Mouse (Mus musculus) gastrocnemius, postnatal 36 days (tissue): ENCODE measurements around the gene Cops3. TPM values are rescaled to one million over a fixed set of nuclear protein-coding genes. Genes with fewer than 3 reads are reported as not detected.

ENCODE experiments used
- DNase-seq, 2 experiments: peaks; one replicate each; pipeline ENCODE4 v3.0.0; 2022
- intact Hi-C: fragments of 180-260 bp; cut with DNase I; formaldehyde crosslinking; loops from one replicate; pipeline ENCODE4 v1.15.1; 2025
- total RNA-seq, 2 experiments: library from RNA; stranded (reverse); gene quantifications; 2 replicates each; pipeline ENCODE4 v1.2.3; 2021

Cops3 gene
- total RNA-seq, 2 experiments from 2014 or later: 67.6 to 78.1 TPM

DNA sequence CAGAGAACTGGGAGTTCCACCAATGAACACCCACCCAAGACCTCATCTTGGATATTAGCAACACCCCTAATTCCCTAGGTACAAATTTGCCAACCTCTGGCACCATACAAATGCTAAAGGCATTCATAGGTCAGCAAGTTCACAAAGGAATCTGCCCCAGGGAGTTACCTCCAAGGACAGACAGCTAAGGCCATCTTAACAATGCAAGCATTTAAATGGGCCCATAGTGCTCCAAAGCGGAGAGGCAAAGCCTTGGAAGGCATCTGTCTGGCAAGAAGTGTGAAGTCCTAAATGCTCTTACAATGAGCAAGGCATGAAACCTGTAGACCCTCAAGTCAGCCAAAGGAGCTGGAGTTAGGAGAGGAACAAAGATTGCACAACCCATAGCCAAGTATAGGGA is 25.3 kb downstream of the Cops3 start:
- intact Hi-C loops: no loop called here
- no peak for DNase-seq

- DNase-seq: no peak
- intact Hi-C loops: no loop called here
Measured at GRCm38 (mm10) chr11:59813276-59813675, 26.4 kb downstream of the Cops3 start.

DNA sequence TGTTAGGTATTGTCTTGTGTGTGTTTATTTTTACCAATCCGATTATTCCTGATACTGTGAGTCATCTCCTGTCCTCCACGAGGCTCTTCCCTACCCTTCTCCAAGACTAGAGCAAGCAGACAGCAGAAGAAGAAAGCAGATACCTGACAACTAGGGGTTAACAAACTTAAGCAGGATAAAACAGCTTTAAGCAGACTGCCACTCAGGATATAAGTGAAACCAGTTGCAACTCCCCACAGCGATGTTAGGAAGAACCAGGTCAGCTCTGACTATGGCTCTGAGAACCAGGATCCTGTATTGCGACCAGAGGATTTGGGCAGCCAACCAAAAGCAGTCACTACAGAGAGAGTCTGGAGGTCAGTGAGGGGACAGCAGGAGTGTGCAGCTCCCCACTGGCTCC is 28.4 kb downstream of the Cops3 start:
- no peak for DNase-seq
- intact Hi-C loops: no loop called here

DNA sequence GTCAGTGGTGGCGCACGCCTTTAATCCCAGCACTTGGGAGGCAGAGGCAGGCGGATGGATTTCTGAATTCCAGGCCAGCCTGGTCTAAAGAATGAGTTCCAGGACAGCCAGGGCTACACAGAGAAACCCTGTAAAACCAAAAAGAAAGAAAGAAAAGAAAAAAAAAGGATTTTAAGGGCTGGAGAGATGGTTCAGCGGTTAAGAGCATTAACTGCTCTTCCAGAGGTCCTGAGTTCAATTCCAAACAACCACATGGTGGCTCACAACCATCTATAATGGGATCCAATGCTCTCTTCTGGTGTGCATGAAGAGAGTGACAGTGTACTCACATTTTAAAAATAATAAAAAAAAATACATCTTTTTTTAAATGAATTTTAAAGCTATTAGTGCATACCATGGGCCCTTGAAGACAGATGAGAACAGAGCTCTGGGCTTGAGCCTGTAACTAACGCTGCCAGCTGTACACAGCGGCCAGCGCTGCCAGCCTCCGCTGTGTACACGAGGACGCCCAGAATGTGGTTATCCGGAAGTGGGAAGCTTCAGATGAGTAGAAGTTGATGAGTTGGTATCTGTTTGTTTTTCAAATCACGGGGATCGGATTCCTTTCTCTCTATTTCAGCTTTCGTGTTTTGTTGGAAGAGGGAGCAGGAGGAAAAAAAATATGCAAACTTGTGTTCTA is 29.0 kb downstream of the Cops3 start:
- DNase-seq: no peak
- intact Hi-C loops: no loop called here

DNA sequence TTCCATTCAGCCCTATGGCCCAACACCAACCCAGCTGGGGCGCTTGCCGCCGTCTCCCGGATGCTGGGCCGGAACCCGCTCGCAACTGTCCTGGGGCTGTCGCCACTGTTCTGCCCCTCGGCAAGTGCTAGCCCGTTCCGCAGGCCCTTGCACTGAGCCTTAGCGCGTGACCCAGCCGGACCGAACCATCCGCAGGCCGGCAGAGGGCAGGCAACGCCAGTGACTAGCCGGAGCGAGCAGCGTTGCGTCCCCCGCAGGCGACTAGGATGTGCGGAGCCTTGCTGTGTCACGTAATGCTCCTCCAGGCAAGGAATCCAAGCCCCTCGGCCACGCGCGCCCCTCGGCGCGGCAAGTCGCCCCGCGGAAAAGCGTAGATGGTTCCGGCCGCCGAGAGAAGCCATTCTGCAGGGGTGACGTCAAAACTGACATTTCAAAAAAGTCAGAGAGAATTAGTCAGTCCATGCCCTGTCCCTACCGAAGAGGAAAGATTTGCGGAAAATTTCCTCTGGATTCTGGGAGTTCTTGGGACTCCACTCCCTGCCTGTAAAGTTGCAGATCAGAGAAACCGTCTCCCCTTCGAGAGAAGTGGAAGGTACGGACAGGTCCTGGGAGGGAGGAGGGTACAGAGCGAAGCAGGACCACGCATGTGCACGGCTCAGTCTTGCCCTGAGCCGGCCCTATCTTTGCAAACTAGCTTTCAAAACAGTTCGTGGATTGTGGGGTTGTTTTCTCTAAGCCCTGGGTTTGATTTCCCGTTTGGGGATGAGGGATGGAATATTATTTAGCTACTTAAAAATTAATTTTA is 29.8 kb downstream of the Cops3 start, which contains the start of gene Flcn:
Gene Flcn, minus strand, starts transcription at position 347 of the 805 bp plus-strand sequence.
- intact Hi-C loops: no loop called here
- DNase-seq: peak; percentile 81 to 87

DNA sequence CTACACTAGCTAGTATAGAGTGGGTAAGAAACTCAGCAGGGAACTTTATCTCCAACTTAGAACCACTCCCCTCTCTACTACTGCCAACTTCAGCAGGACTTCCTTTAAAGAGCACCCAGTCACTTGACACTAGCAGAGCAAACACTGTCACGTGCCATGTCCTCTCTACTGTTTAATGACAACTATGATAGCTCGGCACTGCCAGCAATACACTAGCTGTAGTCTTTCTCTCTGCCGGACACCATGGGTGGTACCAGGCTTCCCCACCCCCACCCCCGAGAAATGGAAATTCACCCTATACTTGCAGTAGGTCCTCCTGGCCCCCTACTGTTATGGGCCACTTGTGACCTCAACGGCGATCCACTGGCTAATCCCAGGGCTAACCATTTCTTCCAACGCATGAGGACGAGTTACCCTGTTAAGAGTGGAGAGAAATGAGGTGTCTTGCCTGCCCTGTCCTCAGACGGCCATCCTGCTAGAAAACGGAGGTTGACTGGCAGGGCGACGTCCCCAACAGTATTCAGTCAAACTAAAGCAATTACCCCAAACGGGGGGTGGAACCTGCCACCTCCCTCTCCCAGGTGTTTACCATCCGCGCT is 30.5 kb downstream of the Cops3 start:
- intact Hi-C loops: no loop called here
- no peak for DNase-seq

GRCm38 (mm10) chr11:59808170-59808960 is 31.3 kb downstream of the Cops3 start:
- intact Hi-C loops: no loop called here
- DNase-seq: no peak

DNA sequence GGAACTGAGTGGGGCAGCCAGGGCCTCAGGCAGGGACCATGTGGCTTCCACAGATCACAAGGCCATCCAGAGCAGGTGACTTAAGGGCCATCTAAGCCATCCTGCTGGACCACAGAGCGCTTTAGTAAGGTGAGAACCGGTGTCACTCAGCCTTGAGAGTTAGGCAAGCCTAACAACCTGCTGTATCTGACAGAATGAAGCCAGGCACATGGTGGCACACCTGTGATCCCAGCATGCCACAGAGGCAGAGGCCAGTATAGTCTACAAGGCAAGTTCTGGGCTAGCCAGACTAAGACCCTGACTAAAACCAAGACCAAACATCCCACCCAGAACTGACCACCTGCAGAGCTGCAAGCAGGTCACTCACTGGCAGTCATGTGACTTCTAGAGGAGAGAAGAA is 34.0 kb downstream of the Cops3 start:
- intact Hi-C loops: no loop called here

DNA sequence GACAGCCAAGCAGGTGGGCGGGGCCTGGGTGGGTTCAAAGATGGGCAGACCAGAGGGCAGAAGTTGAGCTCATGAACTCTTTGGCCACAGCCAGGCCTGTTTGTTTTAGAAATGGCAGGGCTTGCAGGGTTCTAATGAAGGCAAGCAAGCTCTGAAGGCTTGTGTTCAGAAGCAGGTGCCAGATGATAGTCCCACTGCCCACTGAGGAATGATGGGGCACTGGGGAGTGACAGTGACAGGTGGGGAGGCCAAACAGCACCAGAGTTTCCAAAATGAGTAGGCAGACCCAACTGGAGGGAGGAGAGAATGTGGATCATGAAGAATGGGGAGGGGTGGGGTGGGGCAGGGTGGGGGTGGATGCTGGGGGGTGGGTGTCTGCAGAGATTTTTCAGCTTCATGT is 34.4 kb downstream of the Cops3 start:
- no peak for DNase-seq
- intact Hi-C loops: no loop called here

More for the DNA sequence above, 34.0 kb downstream of the Cops3 start:
- DNase-seq: no peak

DNA sequence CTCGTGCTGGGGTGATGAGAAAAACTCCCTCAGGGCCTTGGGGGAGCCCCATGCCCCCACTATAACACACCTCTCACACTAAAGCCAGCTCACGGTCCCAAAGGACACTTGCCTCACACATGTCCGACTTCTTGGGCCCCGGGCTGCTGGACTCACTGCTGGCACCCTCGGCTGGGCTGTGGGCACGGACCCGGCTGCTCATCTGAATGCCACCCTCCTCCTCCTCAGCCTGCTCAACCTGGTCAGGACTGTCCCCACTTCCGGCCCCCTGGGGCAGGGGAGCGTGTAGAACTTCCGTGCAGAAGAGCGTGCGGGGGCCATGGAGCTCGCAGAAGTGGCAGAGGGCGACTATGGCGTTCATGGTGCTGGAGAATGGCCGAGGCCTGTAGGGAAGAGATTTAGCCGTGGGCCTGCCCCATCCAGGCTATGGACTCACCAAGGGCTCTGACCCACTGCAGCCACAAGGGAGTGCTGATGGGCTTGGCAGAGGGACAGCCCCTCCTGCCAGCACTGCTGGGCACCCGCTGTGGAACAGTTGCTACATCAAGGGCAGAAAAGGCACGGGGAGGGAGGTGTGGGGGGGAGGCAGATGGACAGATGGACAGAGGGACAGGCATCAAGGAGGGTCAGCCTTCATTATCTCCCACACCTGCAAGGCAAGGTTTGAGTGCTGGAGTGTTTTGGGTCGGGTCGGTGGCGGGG is 35.1 kb downstream of the Cops3 start:
- intact Hi-C loops: no loop called here
- peak in 1 of 2 experiments; percentile 57 for DNase-seq

- intact Hi-C loops: no loop called here
- DNase-seq: no peak
Measured at GRCm38 (mm10) chr11:59803516-59803915, 36.1 kb downstream of the Cops3 start.

GRCm38 (mm10) chr11:59801881-59802280 is 37.8 kb downstream of the Cops3 start:
- intact Hi-C loops: no loop called here
- DNase-seq: no peak

DNA sequence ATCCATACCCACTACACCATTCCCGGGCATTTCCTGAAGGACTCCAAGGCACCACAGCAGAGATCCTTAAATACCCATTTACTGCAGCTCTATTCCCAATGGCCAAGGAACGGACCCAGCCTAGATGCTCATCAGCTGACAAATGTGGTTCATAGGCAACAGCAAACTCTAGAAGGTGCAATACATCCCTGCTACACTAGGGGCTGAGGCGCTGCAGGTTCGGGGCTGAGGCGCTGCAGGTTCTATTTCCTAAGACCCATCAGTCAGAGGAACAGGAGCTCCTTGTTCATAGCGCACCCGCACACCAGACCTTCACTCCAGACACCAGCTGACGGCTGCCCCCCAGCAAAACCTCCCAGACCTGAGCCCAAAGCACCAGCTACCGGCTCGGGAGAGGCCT is 39.2 kb downstream of the Cops3 start:
- intact Hi-C loops: no loop called here
- no peak for DNase-seq

DNA sequence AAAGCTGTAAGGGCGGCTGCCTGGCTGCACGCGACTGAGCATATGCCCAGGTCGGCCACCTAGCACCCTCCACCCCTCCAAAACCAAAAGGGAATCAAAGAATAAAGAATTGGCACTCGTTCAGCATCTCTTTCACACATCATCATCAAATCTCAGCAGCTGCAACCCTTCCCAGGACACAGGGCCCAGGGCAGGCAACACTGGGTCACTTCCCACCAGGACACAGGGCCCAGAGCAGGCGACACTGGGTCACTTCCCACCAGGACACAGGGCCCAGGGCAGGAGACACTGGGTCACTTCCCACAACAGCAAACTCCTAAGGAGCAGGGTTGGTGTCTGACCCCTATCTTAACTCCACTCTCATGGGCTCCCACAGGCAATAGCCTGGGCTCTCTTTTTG is 46.2 kb downstream of the Cops3 start:
- intact Hi-C loops: no loop called here
- no peak for DNase-seq

GRCm38 (mm10) chr11:59789311-59789710 is 50.3 kb downstream of the Cops3 start:
- intact Hi-C loops: no loop called here
- DNase-seq: no peak

DNA sequence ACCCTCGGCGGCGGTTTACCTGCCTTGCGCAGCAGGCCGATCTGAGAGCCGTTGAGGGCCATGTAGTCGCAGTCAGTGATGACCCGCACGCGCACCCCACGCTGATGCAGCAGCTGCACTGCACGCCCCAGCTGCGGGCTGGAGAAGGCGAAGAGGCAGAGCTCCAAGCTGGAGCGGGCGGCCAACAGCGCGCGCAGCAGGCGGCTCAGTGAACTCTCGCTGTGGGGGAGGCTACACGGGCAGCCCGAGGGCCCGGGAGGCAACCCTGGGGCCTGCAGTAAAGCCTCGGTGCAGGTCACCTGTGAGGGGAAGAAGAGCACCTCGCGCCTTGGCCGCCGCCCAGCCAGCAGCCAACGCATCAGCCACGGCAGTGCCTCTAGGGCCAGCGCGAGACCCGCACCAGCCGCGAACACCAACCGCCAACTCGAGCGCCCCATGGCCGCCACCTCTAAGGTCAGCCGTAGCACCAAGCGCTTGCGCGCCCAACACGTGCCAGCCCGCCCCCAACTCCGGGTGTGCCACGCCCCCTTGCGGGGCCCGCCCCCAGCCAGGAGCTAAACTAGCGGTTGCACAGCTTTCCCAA is 52.3 kb downstream of the Cops3 start, which contains the start of gene Pld6:
Gene Pld6, minus strand, starts transcription at position 447 of the 583 bp plus-strand sequence.
- intact Hi-C loops: no loop called here
- no peak for DNase-seq

DNA sequence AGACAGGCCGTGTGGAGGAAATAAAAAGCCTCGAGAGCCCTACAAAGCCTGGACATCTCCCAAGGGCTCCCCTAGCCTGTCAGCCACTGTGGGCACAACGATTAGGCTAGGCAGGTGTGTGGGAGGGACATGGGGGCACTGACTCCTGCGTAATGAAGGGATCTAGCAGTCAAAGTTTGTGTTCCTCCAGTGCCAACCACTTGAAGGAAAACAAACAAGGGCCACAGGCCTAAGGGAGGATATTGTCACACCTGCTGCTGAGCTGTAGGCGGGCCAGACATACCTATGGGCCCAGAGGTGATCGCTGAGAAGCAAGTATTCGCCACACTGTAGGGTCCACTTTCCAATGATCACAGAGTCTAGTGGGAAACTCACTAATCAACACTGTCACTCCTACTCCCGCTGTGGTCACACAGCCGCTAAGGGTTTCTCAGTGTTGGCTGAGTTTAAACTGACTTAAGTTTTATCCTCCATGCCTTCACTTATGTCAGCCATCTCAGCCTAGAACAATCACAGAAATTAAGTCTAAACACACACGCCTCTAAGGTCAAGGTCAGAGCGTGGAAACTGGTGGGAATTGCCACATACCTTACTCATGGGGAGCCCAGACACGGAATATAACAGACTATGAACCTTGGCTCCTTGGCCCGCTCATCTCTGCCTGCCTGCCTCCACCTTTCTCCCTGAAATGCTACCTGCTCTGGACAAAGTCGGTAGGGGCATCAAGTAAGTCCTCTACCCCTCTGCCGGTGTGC is 53.0 kb downstream of the Cops3 start:
- intact Hi-C loops: no loop called here
- no peak for DNase-seq

DNA sequence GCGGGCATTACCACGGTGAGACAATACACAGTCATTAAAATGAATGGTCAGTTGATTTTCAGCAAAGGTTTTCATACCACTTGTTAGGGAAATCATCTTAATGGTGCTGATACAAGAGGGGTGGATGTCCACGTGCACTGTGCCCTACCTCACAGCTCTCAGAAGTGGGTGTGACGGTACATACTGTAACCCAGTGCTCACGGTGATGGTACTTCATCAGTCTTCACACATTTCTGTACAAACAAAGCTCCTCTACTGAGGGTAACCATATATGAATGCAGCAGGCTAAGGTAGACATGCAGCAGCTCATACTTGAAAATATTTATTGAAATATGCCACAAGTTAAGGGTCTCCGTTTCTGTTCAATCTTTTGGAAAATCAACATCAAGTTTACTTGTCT is 56.0 kb downstream of the Cops3 start:
- intact Hi-C loops: no loop called here

DNA sequence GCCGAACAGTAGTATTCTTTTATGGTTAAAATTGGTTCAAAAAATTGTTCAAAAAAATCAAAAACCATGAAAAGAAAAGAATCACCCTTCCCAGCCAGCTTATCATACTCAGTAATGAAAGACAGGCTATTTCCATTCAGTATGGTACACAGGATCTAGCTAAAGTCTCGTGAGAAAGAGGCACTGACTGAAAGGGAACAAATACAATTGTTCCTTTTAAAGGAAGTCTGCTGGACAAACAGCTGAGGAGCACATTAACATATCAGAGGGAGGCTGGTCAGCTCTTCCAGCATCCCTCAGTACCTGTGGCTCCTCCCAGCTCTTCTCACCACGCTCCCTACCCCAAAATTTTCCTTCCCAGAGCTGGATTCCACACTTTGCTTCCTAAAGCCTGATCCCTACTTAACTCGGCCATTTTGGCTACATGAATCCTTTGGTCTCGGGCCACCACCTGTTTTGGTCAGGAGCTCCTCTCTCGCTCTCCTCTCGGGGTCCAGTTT is 57.5 kb downstream of the Cops3 start:
- no peak for DNase-seq
- intact Hi-C loops: no loop called here

More for the DNA sequence above, 56.0 kb downstream of the Cops3 start:
- DNase-seq: no peak
